Mouse (Mus musculus) naive thymus-derived CD4-positive, alpha-beta T cell, adult 2 months (primary cell): ENCODE measurements around the gene Gnb3.
"Not testable (repeated sequence)": the region's sequence is repeated elsewhere in the genome, so short reads cannot be mapped to it uniquely, and the experiment has no call there.

ENCODE experiments used
- DNase-seq: peaks from one replicate; pipeline ENCODE4 v3.0.0-alpha.2; 2011; ENCODE audit warnings: low read depth

Gnb3 gene

GRCm38 (mm10) chr6:124857840-124858530, 17.9 kb upstream of the Gnb3 start:
- DNase-seq = no peak

DNA sequence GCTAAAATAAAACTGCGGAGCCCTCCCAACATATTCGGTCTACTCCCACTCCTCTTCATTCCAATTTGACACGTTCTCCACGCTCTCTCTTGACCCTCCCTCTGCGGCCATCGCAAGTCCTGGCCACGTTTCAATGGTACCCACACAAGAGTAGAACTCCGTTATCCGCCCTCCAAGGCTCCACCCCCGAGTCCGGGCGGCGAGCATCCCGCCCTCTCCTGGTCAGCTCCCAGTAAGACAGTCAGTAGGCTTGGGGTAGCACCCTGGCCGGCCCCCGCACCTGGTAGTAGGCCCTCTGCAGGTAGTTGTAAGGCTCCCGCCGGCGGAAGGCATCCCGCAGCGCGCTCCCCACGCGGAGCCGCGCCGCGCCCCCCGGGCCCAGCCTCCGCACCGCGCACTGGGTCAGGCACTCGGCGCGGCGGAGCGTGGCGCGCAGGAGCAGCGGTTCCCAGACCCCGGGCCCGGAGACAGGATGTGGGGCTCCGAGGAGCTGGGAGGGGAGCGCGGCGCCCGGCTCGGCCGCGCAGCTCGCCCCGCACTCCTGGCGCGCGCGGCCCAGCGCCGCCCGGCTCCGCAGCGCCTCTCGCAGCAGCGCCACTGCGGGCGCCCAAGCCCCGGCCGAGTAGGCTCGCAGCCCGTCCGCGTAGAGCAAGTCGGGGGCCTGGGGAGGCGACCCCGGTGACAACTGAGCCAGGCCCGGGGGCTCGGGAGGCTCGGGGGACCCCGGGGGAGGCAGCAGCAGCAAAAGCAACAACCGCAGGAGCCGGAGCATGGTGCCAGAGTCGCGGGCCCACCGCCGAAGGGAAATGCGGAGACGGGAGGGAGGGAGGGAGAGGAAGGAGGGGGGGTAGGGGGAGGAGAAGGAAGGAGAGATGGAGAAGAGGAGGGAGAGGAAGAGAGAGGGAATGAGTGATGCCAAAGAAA, 17.1 kb upstream of the Gnb3 start, which contains the start of gene P3h3:
P3h3 (minus strand) TSS at position 837 of the 924 bp plus-strand sequence.
- DNase-seq = peak; percentile 77

GRCm38 (mm10) chr6:124856321-124856720, 16.2 kb upstream of the Gnb3 start:
- DNase-seq = peak; percentile 40

- no peak for DNase-seq
Observed at GRCm38 (mm10) chr6:124854647-124855046, 14.6 kb upstream of the Gnb3 start.

- no peak for DNase-seq
Observed at GRCm38 (mm10) chr6:124850535-124850934, 10.5 kb upstream of the Gnb3 start.

GRCm38 (mm10) chr6:124847305-124847704, 7.2 kb upstream of the Gnb3 start:
- DNase-seq = peak; percentile 94

DNA sequence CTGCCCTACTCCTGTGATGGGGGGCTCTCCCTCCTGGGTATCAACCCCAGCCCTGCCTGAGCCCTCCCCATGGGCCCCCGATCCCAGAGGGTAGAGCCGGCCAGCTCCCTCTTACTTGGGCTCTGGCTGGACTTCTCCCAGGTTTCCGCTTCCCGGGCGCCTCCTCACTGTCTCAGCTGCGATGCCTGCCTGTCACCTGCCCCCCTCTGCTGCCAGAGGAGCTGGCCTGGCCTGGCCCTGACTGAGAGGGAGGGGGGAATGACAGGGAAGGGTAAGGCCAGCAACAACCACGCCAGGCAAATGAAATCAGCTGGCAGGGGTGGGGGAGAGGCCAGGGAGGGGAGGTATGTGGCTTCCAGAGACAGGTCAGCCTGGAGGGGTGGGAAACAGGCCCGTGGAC, 270 bp downstream of the Gnb3 start:
- no peak for DNase-seq

DNA sequence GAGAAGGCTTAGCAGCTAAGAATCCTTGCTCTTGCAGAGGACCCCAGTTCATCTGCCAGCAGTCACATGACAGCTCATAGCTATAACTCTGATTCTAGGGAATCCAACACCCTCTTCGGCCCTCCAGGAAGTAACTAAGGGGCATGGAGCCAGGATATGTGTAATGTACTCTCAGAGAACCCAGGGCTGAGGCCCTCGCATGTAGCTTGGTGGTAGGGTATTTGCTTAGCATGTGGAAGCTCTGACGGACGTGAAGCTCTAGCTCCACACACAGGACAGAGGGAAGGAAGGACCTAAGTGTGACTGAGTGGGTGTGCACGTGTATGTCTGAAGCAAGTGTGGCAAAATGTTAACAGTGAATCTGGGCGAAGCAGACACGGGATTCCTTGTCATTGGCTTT, 3.7 kb downstream of the Gnb3 start:
- no peak for DNase-seq

DNA sequence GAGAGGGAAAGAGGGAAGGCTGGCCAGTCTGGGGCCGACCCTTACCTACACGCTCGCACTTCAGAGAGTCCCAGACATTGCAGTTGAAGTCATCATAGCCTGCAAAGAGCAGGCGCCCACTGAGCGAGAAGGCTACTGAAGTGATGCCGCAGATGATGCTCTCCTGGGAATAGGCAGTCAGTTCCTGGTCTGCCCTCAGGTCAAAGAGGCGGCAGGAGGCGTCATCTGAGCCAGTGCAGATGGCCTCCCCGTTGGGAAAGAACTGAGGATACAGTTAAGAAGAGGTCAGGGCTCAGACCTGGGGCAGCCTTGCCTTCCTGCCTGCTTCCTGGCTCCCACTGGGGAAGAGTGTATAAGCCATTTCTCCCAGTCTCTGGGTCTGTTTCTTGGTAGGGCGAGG, 4.5 kb downstream of the Gnb3 start:
- DNase-seq = no peak

- DNase-seq = no peak
Observed at GRCm38 (mm10) chr6:124834512-124835081, 5.5 kb downstream of the Gnb3 start.

DNA sequence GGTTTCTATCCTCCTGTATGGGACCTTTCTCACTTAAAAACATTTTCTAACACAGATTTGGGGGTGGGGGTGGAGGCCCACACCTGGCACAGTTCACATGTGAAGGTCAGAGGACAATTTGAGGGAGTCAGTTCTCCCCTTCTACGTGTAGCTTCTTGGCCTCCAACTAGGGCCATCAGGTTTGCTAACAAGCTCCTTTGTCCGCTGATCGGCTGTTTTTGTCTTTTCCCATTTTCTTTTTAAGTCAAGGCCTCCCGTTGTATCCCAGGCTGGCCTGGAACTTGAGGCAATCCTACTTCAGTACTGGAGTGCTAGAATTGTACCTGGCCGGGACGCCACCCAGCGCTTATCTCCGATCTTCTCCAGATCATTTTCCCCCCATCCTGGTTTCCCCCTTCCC, 8.4 kb downstream of the Gnb3 start:
- DNase-seq = no peak

- not testable (repeated sequence) for DNase-seq
Observed at GRCm38 (mm10) chr6:124831199-124831598, 8.9 kb downstream of the Gnb3 start.

- DNase-seq = peak; percentile 95
Observed at GRCm38 (mm10) chr6:124829799-124830700, 10.0 kb downstream of the Gnb3 start.

DNA sequence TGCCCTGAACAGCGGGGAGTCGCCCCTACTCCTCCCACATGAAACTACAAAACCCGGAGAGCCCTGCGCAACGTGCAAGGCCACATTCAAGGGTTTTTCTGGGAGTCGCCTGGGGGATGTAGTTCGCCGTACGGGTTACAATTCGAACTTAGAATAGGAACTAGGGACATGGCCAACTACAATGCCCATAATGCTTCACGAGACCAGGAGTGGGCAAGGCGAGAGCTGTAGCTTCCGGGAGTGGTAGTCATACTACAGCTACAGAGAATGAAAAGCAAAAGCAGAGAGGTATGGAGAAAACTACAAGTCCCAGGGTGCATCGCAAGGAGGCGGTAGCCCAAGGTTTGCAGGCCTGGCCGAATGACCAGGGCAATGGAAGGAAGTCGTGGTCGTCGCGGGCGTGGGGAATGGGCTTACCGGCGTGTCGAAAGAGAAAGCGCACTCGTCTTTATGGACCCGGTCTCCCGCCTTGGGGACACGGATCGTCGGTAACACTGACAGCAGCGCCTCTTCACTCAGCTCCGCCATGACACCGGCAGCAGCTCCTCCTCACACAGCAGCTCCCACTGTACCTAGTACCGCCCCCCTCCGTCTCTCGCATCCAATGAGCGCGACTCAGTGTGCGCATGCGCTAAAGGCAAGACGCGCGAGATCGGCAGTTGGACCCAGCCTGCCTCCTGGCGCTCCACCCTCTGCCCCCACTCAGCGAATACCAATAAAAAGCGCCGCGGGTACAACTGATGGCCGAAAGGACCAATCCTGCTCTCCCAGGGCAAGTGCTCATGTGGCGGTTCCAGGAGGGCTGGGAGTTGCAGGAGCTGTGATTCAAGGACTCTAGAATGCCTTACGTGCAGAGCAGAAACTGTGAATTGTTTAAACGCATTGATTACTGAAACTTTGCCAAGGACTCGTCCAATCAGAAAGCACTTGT, 10.9 kb downstream of the Gnb3 start, which contains the start of the genes Usp5 and Cdca3:
Usp5 (minus strand) TSS at position 617 of the 931 bp plus-strand sequence.
Cdca3 (plus strand) TSS at position 680 of the 931 bp plus-strand sequence.
- peak; percentile 99 for DNase-seq

- DNase-seq = peak; percentile 50
Observed at GRCm38 (mm10) chr6:124828101-124828592, 11.9 kb downstream of the Gnb3 start.

GRCm38 (mm10) chr6:124822049-124822448, 18.0 kb downstream of the Gnb3 start:
- DNase-seq = no peak

DNA sequence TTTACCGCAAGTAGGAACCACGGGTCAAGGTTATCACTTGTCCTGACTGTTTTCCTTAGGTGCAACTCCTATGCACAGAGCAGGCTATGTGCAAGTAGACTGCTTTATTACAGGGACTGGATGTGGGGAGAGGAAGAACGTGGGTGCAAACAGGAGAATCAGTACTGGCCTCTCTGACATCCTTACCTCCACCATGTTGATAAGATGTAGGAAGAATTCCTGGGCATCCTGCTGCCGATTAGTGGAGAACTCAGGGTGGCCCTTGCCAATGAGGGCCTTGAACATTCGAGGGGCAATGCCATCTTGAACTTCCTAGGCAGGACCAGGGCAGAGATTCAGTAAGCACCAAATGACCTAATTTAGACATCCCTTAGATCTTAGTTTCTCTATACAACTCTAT, 19.2 kb downstream of the Gnb3 start:
- no peak for DNase-seq

GRCm38 (mm10) chr6:124817971-124818370, 22.1 kb downstream of the Gnb3 start:
- no peak for DNase-seq

DNA sequence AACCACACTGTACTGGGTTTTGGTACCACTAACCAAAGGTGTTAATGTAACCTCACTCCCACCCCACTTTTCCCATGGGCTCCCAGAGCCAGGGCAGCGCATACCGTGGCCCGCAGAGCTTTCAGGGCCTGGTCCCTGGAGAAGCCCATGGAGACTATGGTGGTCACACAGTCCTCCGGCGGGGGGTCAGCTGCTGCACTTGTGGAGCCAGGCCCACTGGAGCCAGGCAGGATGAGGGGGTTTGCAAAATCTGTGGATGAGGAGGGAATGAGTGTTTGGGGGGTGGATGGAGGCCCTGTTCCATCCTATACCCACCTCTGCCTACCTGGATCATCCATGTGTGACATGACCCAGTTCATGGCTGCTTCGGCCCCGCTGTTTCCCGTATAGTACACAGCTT, 22.5 kb downstream of the Gnb3 start:
- no peak for DNase-seq

GRCm38 (mm10) chr6:124817125-124817524, 22.9 kb downstream of the Gnb3 start:
- no peak for DNase-seq
